Mouse (Mus musculus) kidney, postnatal 14 days (tissue): ENCODE measurements at regions not wholly inside any gene's neighbourhood (a gene's known extent, or its start where the extent isn't known, plus 50 kb on each side); places are given as distances from the start of the nearest gene placed in this dataset.

Experiments used
- DNase-seq: peaks from one replicate; pipeline ENCODE4 v3.0.0; 2022; ENCODE audit warnings: mixed read lengths

GRCm38 (mm10) chr8:38723254-38723653 lies 1729.8 kb downstream of the AI429214 start:
- no peak for DNase-seq

- DNase-seq, result no peak
Observed at GRCm38 (mm10) chr8:38725257-38725656, 1731.9 kb downstream of the AI429214 start.

GRCm38 (mm10) chr8:38747134-38747533 lies 1753.7 kb downstream of the AI429214 start:
- peak; percentile 19 for DNase-seq

GRCm38 (mm10) chr8:38766626-38767226 lies 1773.3 kb downstream of the AI429214 start:
- DNase-seq, result no peak

- DNase-seq, result no peak
Observed at GRCm38 (mm10) chr8:38812482-38812881, 1819.1 kb downstream of the AI429214 start.

GRCm38 (mm10) chr8:38818163-38818562 lies 1824.8 kb downstream of the AI429214 start:
- DNase-seq, result peak; percentile 27

GRCm38 (mm10) chr8:38861436-38861835 lies 1813.4 kb upstream of the Adam24 start:
- DNase-seq, result no peak

- DNase-seq, result no peak
Observed at GRCm38 (mm10) chr8:38867370-38867769, 1807.5 kb upstream of the Adam24 start.
